ENCODE assay signal across 8 mouse cellular contexts in the genomic region with DNA sequence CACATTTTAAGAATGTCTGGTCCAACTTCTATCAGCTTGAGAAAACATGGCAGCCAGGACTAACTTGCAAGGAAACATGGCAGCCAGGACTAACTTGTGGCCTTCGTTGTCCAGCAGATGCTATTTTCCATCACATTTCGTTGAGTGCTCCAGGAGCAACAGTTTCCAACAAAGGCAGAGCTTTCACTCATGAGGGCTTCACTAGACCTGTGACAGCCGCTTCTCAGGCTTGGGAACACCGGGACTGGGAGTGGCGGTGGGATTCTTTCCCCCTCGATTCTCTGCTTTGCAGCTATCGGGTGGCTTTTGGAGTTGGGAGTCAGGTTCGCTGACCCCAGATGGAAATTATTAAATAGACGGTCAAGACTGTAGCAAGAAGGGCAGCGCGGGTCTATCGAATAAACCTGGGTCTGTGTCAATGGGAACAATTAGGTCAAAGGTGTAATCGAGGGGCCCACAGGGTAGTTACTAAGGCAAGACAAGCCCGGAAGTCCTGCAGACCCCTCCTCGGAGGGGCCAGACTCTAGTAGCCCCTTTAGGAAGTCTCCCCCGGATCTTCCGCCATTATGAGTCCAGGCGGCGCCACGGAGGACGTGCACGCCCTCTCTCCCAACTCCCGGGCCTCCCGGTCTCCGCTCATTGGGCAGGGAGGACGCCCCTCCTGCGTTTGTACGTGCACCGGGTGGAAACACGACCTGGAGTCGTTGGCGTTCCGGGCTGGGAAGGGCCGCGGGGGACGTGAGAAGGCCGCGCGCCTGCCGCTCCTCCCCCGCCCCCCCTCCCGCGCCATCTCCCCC. TPM values are rescaled to one million over a fixed set of nuclear protein-coding genes. Genes with fewer than 3 reads are reported as not detected.
A peak's percentile ranks its signal among the peaks of the same experiment; 100 is the strongest.
DNase-seq lines count a peak whose midpoint lies in the region; ATAC-seq and TF ChIP-seq lines count a peak whose summit lies in the region.

A gene (plus strand): TSS at position 590 of the 797 bp plus-strand sequence.

- H3K9ac ChIP-seq in embryonic facial prominence, embryonic 14.5 days (ENCODE audit: low read depth, low read length), result peak within 1 kb of the TSS; percentile 99
- peak within 1 kb of the TSS; percentile 99 for H3K9ac ChIP-seq in limb, embryonic 14.5 days (ENCODE audit: low read depth, low read length, severe bottlenecking)
- H3K9ac ChIP-seq in midbrain, postnatal 0 days (replicated peaks; ENCODE audit: low read length, poor library complexity, severe bottlenecking), result peak within 1 kb of the TSS; percentile 99

- peak; percentile 75; the same call in 1 of the 2 replicates for TF ChIP-seq POLR2A in limb, embryonic 14.5 days (IDR thresholded peaks at IDR 0.05; ENCODE audit: borderline replicate concordance, extremely low read depth, insufficient read depth, insufficient read length)

- peak; percentile 85 for DNase-seq in 3T3-L1 (ENCODE audit: low read depth, low spot score)
- peak; percentile 92 to 96 for DNase-seq in adrenal gland, postnatal 4 days (ENCODE audit: low spot score in 2 of 2)
- DNase-seq in embryonic facial prominence, embryonic 14.5 days (ENCODE audit: low spot score), result peak; percentile 98
- DNase-seq in heart, adult 8-10 months (ENCODE audit: low spot score), result peak; percentile 91
- DNase-seq in kidney, adult 9 months, result peak; percentile 95
- DNase-seq in limb, embryonic 14.5 days (ENCODE audit: low spot score), result peak; percentile 92
- peak; percentile 97 for DNase-seq in midbrain, postnatal 0 days (ENCODE audit: low spot score)
- DNase-seq in spleen, postnatal 14 days (ENCODE audit: low spot score in 2 of 2), result peak; percentile 87 to 88

- peak; percentile 99 for ATAC-seq in embryonic facial prominence, embryonic 14.5 days (ENCODE audit: low read depth)
- peak; percentile 99 for ATAC-seq in limb, embryonic 14.5 days (ENCODE audit: low FRiP score, low read depth)
- ATAC-seq in midbrain, postnatal 0 days (ENCODE audit: low FRiP score), result peak; percentile 98

- H3K36me3 ChIP-seq in embryonic facial prominence, embryonic 14.5 days (ENCODE audit: control insufficient read depth, insufficient read depth, low read length), result no peaks in the 10 kb centered on the region
- no peaks in the 10 kb centered on the region for H3K36me3 ChIP-seq in limb, embryonic 14.5 days (ENCODE audit: control insufficient read depth, insufficient read depth, low read length)
- no peaks in the 10 kb centered on the region for H3K36me3 ChIP-seq in midbrain, postnatal 0 days (ENCODE audit: insufficient read depth, low read length)

- H3K27me3 ChIP-seq in embryonic facial prominence, embryonic 14.5 days (replicated peaks; ENCODE audit: control insufficient read depth, insufficient read depth, low read length), result 0 out of 2 replicates have a peak, but pooled peaks cover 9% of the 10 kb centered on the region
- no peaks in the 10 kb centered on the region for H3K27me3 ChIP-seq in limb, embryonic 14.5 days (ENCODE audit: control insufficient read depth, insufficient read depth, low read length)
- H3K27me3 ChIP-seq in midbrain, postnatal 0 days (ENCODE audit: insufficient read depth, low read length), result peaks cover 3% of the 10 kb centered on the region; the same call in 1 of the 2 replicates

- H3K4me2 ChIP-seq in embryonic facial prominence, embryonic 14.5 days (ENCODE audit: low read depth, low read length), result peak within 1 kb of the TSS; percentile 83
- H3K4me2 ChIP-seq in limb, embryonic 14.5 days (replicated peaks; ENCODE audit: low read depth, low read length, severe bottlenecking), result peak within 1 kb of the TSS; percentile 70
- peak within 1 kb of the TSS; percentile 71 for H3K4me2 ChIP-seq in midbrain, postnatal 0 days (ENCODE audit: low read depth, low read length, poor library complexity, severe bottlenecking)

- WGBS in embryonic facial prominence, embryonic 14.5 days, result 5% methylated on average over 17 of the region's 43 CpGs
- WGBS in limb, embryonic 14.5 days, result 2% methylated on average over 38 of the region's 43 CpGs
- WGBS in midbrain, postnatal 0 days, result 3% methylated on average over 33 of the region's 43 CpGs

- peak within 1 kb of the TSS; percentile 98 for H3K27ac ChIP-seq in embryonic facial prominence, embryonic 14.5 days (replicated peaks; ENCODE audit: low read depth, low read length)
- H3K27ac ChIP-seq in limb, embryonic 14.5 days (replicated peaks; ENCODE audit: low read depth, low read length), result peak within 1 kb of the TSS; percentile 98
- H3K27ac ChIP-seq in midbrain, postnatal 0 days (ENCODE audit: low read depth, low read length), result peak within 1 kb of the TSS; percentile 95

- peak; percentile 40 for TF ChIP-seq CTCF in midbrain, postnatal 0 days (IDR thresholded peaks at IDR 0.05)

- H3K4me3 ChIP-seq in embryonic facial prominence, embryonic 14.5 days (ENCODE audit: low read depth, low read length), result peak within 1 kb of the TSS; percentile 97
- H3K4me3 ChIP-seq in limb, embryonic 14.5 days (replicated peaks; ENCODE audit: low read length), result peak within 1 kb of the TSS; percentile 94
- peak within 1 kb of the TSS; percentile 99 for H3K4me3 ChIP-seq in midbrain, postnatal 0 days (ENCODE audit: low read depth, low read length)

- H3K9me3 ChIP-seq in embryonic facial prominence, embryonic 14.5 days (ENCODE audit: control insufficient read depth, low read length), result no peaks in the 10 kb centered on the region
- no peaks in the 10 kb centered on the region for H3K9me3 ChIP-seq in limb, embryonic 14.5 days (ENCODE audit: control insufficient read depth, low read length)
- H3K9me3 ChIP-seq in midbrain, postnatal 0 days (ENCODE audit: low read length), result no peaks in the 10 kb centered on the region

- H3K4me1 ChIP-seq in embryonic facial prominence, embryonic 14.5 days (ENCODE audit: control insufficient read depth, insufficient read depth, low read length), result peaks cover 13% of the 10 kb centered on the region
- peaks cover 30% of the 10 kb centered on the region for H3K4me1 ChIP-seq in limb, embryonic 14.5 days (ENCODE audit: control insufficient read depth, insufficient read depth, low read length)
- peaks cover 6% of the 10 kb centered on the region; the same call in 1 of the 2 replicates for H3K4me1 ChIP-seq in midbrain, postnatal 0 days (ENCODE audit: insufficient read depth, low read length)

RNA-seq across cellular contexts. Expression of the gene that starts here (rescaled TPM):
- total RNA-seq in adrenal gland, postnatal 4 days (2021), result 100 to 1,000 TPM; 134 to 136 TPM
- 142 and 151 TPM in 2 replicates for polyA plus RNA-seq in embryonic facial prominence, embryonic 14.5 days (2014; fragmentation: Nextera tagmentation; extraction: Ambion mirVana)
- 100 to 1,000 TPM in 1 of 4 experiments, 10 to 100 TPM in 3; 83.1 to 103 (median 96.0) TPM for total RNA-seq in heart, adult 8-10 months (2022)
- polyA plus RNA-seq in limb, embryonic 14.5 days (2012; rRNA removed), result 91.6 and 94.8 TPM in 2 replicates
- 188 and 197 TPM in 2 replicates for polyA plus RNA-seq in limb, embryonic 14.5 days (2014; fragmentation: Nextera tagmentation; extraction: Ambion mirVana)
- 63.8 and 89.9 TPM in 2 replicates for total RNA-seq in midbrain, postnatal 0 days (2014; rRNA removed)
- polyA plus RNA-seq in midbrain, postnatal 0 days (2015; fragmentation: Nextera tagmentation; extraction: Ambion mirVana), result 134 and 140 TPM in 2 replicates

Comparison
In these comparisons a context has a peak if more than half of its experiments do, and no peak if none do; other contexts are left out.
1. Peak in every context shown above with its lines: DNase-seq, ATAC-seq, H3K4me3 ChIP-seq and H3K27ac ChIP-seq.